Mouse (Mus musculus): ENCODE results near the gene Lgals4.

Gene Lgals4

GRCm38 (mm10) chr7:28823932-28824331, 9.7 kb upstream of the Lgals4 start:
- no peak for DNase-seq

- DNase-seq = peak; percentile 95
These were observed 8.5 kb upstream of the Lgals4 start, which contains the start of gene Ech1 for GRCm38 (mm10) chr7:28824941-28825685. Gene Ech1 (plus strand): TSS chr7:28825217.

GRCm38 (mm10) chr7:28825686-28826401, 7.8 kb upstream of the Lgals4 start:
- DNase-seq = peak; percentile 61

GRCm38 (mm10) chr7:28826402-28826772, 7.3 kb upstream of the Lgals4 start:
- DNase-seq = peak; percentile 19

- peak; percentile 73 for DNase-seq
These were observed 6.3 kb upstream of the Lgals4 start for GRCm38 (mm10) chr7:28827338-28827737.

- no peak for DNase-seq
These were observed 3.8 kb upstream of the Lgals4 start for GRCm38 (mm10) chr7:28829821-28830220.

GRCm38 (mm10) chr7:28830981-28831380, 2.7 kb upstream of the Lgals4 start:
- no peak for DNase-seq

- DNase-seq = no peak
These were observed 2.1 kb upstream of the Lgals4 start for GRCm38 (mm10) chr7:28831411-28832125.

GRCm38 (mm10) chr7:28832137-28832536, 1.5 kb upstream of the Lgals4 start:
- no peak for DNase-seq

GRCm38 (mm10) chr7:28836936-28837335, 3.3 kb downstream of the Lgals4 start:
- no peak for DNase-seq

- no peak for DNase-seq
These were observed 4.7 kb downstream of the Lgals4 start for GRCm38 (mm10) chr7:28838331-28838730.

GRCm38 (mm10) chr7:28847273-28847672, 13.6 kb downstream of the Lgals4 start:
- no peak for DNase-seq

- DNase-seq = no peak
These were observed 16.1 kb downstream of the Lgals4 start for GRCm38 (mm10) chr7:28849700-28850236.

- no peak for DNase-seq
These were observed 17.0 kb downstream of the Lgals4 start for GRCm38 (mm10) chr7:28850642-28851041.

GRCm38 (mm10) chr7:28859953-28860352, 26.3 kb downstream of the Lgals4 start:
- DNase-seq = no peak

- no peak for DNase-seq
These were observed 27.2 kb downstream of the Lgals4 start for GRCm38 (mm10) chr7:28860898-28861297.

- no peak for DNase-seq
These were observed 29.3 kb downstream of the Lgals4 start for GRCm38 (mm10) chr7:28862817-28863499.

- DNase-seq = no peak
These were observed 29.9 kb downstream of the Lgals4 start, which contains the start of gene Lgals7 for GRCm38 (mm10) chr7:28863540-28863939. Gene Lgals7 (plus strand): TSS chr7:28863853.

- no peak for DNase-seq
These were observed 30.7 kb downstream of the Lgals4 start for GRCm38 (mm10) chr7:28864288-28864750.

GRCm38 (mm10) chr7:28865481-28866300, 32.0 kb downstream of the Lgals4 start:
- peak; percentile 88 for DNase-seq

GRCm38 (mm10) chr7:28866769-28867507, 33.3 kb downstream of the Lgals4 start:
- no peak for DNase-seq

All from kidney, postnatal 10 days (tissue).